Mouse (Mus musculus) cerebellum, adult 9-10 months (tissue): ENCODE measurements around the gene Olfr412.
A peak's percentile ranks its signal among the peaks of the same experiment; 100 is the strongest.

ENCODE experiments used
- DNase-seq: peaks from one replicate; pipeline ENCODE4 v3.0.0; 2022

Olfr412 gene

DNA sequence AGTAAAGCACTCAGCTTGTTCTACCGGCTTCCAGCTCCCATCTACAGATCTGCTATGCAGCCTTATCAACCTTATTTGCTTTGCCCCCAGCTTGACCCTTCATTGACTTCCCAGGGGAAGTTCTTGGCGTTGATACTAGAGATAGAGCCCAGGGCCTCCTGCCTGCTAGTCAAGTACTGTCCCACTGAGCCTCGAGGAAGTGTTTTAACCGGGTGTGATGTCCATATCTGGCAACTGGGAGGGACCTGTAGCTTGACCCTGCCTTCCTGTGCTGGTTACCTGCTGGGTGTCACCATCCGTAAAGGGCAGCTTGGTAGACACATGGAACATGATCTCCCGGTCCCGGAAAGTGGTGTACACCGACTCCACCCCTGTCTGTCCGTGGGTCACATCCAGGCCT is 52.2 kb downstream of the Olfr412 start:
- DNase-seq: no peak

DNA sequence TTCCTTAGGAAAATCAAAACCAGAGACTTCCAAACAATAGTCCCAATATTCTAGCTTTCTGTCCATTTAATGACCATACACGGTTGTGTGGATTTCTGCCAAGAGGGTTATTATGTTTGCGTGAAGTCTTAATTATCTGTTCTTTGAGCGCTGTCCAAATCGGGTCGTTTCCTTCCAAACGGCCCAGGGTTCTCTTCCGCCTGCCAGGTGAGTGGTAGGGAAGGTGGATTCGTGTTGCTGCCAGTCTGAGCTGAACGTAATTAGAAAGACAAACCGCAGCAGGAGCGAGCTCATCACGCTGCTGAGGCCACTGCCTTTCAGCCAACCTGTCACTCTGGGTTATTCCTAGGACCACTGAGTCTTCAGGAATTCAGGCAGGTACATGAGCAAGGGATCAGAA is 53.9 kb downstream of the Olfr412 start:
- DNase-seq: peak; percentile 50
